Mouse (Mus musculus): Measurements from ENCODE around the gene Fyb. TPM values are rescaled to one million over a fixed set of nuclear protein-coding genes. Genes with fewer than 3 reads are reported as not detected.
"Not testable (repeated sequence)": the region's sequence is repeated elsewhere in the genome, so short reads cannot be mapped to it uniquely, and the experiment has no call there.

The Fyb gene
- total RNA-seq, 1 experiment from 2014 or later, result 22.7 TPM

- DNase-seq, result no peak
Observed at GRCm38 (mm10) chr15:6562161-6562560, 39.5 kb downstream of the Fyb start.

GRCm38 (mm10) chr15:6562629-6563028 is 40.0 kb downstream of the Fyb start:
- DNase-seq, result no peak

DNA sequence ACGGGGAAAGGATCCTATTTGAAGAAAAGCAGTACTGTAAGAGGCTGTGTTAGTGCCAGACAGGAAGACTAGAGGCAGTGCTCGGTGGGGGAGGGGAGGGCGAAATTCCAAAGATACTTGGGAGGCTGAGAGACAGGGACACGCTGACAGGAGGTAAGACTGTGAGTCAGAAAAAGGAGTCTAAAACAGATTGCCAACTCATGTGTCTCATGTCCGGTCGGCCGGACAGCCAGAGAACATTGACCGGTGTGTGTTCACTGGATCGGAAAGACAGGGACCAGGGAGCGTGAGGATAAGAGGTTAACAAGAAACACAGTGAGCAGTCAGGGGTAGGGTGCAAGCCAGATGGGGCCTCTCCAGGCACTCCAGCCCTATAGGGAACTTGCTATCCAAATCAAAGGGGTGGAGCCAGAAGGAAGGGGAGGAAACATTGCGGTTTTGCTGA is 42.3 kb downstream of the Fyb start:
- DNase-seq, result peak; percentile 74

DNA sequence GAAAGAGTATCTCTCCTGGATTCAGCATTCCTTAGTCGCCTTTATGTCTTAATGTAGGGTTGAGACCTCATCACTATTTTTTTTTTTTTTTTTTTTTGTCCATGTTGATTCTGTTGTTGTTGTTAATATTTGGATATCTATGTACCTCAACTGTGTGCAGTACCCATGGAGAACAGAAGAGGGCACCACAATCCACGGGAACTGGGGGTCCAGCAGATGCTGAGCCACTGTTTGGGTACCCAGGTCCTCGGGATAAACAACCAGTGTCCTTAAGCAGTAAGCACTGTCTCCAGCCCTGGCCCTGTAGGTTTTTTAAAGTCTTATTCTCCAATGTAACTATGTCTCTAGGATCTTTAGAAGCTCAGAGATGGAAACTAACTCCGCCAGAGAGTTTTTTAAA is 43.2 kb downstream of the Fyb start:
- no peak for DNase-seq

DNA sequence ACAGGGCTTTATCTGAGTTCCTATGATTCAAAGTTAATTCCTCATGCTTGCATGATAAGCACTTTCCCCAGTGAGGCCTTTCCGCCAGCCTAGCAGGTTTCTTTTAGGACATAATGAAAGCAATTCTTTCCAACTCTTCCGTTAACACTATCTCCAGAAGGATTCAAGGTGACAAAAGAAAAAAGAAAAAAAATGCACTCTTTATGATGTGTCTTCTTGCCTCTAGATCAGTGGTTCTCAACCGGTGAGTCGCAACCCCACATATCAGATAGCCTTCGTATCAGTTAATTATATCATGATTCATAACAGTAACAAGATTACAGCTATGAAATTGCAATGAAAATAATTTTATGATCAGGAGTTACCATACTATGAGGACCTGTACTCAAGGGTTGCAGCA is 45.3 kb downstream of the Fyb start:
- DNase-seq, result no peak

DNA sequence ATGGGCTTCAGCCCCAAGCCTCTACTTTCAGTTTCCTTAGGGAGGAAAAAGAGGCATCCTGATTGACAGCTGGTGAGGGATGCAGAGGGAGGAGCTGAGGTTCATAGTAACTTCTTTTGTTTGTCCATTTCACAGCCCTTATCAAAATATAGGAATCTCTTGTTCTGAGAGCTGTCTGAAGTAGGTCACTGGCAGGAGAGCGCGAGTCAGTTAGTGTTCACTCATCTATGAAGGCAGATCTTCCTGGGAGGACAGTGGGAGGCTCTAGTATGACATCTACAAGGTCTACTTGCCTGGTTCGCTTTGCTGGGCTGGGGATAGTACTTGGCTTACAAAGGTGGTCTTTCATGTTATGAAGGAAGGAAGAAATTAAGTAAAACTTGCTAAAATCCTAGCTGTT is 46.0 kb downstream of the Fyb start:
- no peak for DNase-seq

GRCm38 (mm10) chr15:6569074-6569473 is 46.4 kb downstream of the Fyb start:
- DNase-seq, result no peak

GRCm38 (mm10) chr15:6570164-6570861 is 47.7 kb downstream of the Fyb start:
- DNase-seq, result no peak

DNA sequence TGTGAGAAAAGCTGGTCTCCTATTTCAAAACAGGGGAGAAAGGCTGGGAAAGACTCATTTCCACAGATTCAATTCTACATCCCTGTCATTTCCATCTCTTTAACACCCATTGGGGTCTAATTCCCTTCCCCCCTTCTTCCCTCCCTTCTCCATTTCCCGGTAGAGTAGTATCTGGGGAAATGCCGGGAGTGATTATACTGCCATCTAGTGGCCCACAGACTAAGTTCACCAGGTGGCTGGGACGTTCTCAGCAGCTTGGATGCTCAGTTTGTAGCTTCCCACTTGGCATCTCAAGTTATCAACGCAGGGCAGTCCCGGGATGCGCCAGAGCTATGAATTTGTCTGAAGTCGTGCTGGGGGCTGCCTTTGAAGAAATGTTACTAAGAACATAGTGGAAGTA is 48.2 kb downstream of the Fyb start:
- peak; percentile 42 for DNase-seq

GRCm38 (mm10) chr15:6574283-6574960 is 51.8 kb downstream of the Fyb start:
- DNase-seq, result no peak

DNA sequence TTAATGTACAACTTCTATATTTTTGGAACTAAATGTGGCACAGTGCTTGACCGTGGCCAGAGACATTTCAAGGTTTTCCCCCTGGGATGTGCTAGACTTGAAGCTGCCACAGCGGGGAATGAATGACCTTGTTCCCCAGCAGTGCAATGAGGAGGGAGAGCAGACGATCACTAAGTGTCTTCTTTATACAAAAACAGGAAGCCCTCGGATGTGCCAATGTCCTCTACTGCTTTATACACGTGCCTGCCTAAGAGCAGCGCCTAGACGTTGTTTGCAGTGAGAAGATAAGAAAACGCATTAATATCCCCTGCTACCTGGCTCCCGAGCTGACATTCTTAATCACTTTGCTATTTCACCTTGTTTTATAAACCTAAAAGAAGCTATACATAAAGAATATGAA is 55.3 kb downstream of the Fyb start:
- no peak for DNase-seq

GRCm38 (mm10) chr15:6578654-6579053 is 56.0 kb downstream of the Fyb start:
- DNase-seq, result no peak

- no peak for DNase-seq
Observed at GRCm38 (mm10) chr15:6579194-6579768, 56.6 kb downstream of the Fyb start.

- DNase-seq, result no peak
Observed at GRCm38 (mm10) chr15:6579769-6580261, 57.2 kb downstream of the Fyb start.

GRCm38 (mm10) chr15:6584645-6585044 is 62.0 kb downstream of the Fyb start:
- no peak for DNase-seq

DNA sequence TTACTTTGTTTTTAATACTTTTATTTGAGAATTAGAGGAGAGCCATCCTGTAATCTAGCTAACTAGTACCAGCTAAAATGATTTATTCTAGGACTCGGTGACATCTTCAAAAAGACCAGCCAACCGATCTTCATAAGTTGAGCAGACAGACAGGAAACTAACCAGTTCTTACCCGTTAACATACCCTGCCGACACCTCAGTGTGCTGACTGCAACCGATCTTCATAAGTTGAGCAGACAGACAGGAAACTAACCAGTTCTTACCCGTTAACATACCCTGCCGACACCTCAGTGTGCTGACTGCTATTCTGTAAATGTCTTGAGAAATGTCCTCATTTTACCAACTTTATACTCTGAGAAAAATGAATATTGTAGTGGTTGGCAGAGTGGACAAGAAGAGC is 63.7 kb downstream of the Fyb start:
- DNase-seq, result not testable (repeated sequence)

DNA sequence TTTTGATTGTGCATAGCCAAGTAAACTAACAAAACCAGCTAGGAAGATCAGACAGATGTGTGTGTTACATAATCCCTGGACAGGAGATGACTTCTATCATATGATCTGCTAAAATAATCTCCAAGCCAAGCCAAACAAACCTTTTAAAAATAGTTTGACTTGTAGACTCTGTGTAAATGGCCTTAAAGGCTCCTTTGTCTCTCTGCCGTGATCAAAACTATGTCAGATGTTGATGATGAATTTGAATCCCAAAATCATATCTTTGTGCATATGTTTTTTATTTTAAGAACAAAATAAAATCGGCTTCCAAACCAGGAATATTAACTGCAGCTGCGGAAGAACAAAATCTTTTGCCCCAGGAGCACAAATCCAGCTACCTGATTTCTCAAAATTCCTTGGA is 64.9 kb downstream of the Fyb start:
- DNase-seq, result no peak

DNA sequence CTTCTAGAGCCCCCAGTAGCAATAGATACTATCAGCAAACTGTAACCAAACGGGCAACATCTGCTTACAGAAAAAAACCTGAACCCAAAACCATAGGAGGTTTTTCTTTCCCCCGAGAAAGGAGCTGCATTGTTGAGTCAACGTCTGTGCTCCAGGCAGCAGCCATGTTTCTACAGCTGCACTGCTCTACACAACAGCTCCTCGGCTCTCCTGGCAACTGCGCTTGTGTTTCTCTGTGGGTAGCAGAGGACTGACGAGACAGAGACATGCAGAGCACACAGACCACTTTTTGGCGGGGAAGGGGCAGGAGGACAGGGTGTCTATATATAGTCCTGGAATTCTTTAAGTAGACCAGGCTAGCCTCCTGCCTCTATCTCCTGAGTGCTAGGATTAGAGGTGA is 65.5 kb downstream of the Fyb start:
- no peak for DNase-seq

DNA sequence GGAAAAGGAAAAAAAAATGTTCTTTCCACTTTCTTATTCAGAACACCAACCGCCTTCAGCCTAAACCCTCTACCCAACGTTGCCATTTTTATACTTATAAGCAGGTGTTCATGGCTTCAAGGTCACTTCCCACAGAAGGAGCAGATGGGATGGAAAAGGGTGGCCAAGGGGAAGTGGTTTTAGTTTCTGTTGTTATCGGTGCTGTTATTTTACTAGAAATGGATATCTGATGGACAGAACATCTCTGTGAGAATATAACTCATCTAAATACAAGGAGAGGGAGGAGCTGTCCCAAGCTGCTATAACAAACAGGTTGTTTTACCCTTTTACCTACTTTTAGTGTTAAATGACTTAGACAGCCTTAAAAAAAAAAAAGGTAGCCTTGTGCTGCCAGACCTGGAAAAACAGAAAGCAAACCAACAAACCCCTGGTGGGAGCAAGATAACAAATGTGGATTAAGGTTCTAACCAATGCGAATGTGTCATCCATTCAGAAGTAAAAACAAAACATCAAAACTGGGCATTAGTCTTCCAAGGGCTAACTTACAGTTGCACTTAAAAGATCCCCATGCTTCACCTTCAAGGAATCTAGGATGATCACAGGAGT is 68.3 kb downstream of the Fyb start:
- no peak for DNase-seq

- DNase-seq, result no peak
Observed at GRCm38 (mm10) chr15:6591527-6591926, 68.9 kb downstream of the Fyb start.

- no peak for DNase-seq
Observed at GRCm38 (mm10) chr15:6592561-6593253, 70.1 kb downstream of the Fyb start.

- no peak for DNase-seq
Observed at GRCm38 (mm10) chr15:6593254-6593623, 70.6 kb downstream of the Fyb start.

DNA sequence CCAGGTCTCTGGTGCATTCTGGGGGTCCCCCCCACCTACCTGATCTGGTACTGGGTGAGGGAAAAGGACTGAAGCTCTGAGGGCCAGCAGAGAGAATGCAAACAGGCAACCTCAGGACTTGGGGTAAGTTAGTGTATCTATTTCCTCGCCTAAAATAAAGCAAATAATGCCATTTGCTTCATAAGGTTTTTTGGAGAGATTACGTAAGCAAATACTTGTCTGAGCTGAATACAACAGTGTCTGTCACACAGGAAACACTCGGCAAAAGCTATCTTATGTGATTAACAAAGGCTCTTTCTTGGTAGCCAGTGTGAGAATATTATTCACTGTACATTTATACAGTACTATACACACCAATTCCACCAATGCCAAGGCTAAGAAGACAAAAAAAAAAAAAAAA is 76.0 kb downstream of the Fyb start:
- DNase-seq, result no peak

All from adrenal gland, postnatal 25 days (tissue).